Mouse (Mus musculus) layer of hippocampus, adult 9-11 months (tissue): ENCODE results near the gene Gpr27.
A peak's percentile ranks its signal among the peaks of the same experiment; 100 is the strongest.

Experiments
- DNase-seq: peaks from one replicate; pipeline ENCODE4 v3.0.0; 2022

The Gpr27 gene

GRCm38 (mm10) chr6:99692206-99692915, at the start of gene Gpr27:
Gene Gpr27, plus strand, starts transcription at chr6:99692679.
- DNase-seq = no peak

GRCm38 (mm10) chr6:99643439-99644199, 48.9 kb upstream of the Gpr27 start:
- no peak for DNase-seq

DNA sequence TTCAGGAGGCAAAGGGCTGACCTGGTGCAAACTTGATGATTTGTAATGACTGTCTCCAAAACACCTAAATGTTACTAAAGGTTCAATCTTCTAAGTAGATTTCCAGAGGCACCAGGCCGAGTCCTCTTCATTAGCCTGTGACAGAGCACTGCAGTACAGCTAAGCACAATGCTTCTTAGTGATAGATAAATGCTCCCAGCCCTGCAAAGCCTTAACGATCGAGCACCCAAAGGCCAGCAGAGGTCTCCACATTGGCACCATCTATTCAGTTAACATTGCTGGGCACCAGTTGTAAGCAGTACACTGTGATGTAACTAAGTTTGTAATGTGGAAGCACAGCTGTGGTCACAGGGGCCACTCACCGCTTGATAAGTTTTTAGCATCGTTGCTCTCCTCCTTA, 48.1 kb upstream of the Gpr27 start:
- DNase-seq = no peak

DNA sequence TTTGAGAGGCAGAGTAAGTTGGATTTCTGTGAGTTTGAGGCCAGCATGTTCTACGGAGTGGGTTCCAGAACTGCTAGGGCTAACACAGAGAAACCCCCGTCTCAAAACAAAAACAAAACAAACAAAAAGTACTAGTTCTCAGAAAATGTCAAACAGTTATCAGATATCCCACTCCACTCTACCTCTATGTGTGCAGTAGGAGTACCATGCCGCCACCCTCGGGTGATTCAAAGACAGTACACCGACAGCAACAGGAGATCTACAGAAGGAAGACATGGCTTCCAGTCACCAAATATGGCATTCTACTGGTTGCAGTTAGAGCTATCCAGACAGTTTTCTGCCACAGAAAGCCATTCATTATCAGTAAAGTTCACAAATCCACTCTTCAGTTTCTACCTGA, 47.6 kb upstream of the Gpr27 start:
- DNase-seq = no peak

DNA sequence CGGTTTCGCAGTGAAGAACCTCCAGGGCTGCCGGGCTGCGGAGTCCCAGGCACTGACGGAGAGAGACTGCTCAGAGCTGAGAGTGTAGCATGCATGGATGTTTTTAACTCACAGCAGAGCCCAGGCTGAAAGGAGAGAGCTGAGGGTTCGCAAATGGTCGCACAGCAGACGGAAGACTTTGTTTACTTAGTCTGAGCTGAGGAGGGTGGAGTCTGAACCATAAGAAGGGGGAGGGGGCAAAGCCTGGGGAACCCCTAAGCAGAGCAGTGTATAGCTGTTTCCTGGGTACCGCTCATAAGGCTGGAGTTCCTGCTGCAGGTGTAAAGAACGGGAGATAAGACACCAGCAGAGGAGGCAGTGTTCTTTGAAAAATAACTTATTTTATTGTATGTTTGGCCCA, 46.1 kb upstream of the Gpr27 start:
- DNase-seq = no peak

GRCm38 (mm10) chr6:99649307-99649706, 43.2 kb upstream of the Gpr27 start:
- no peak for DNase-seq

- DNase-seq = no peak
Observed at GRCm38 (mm10) chr6:99652341-99652740, 40.1 kb upstream of the Gpr27 start.

DNA sequence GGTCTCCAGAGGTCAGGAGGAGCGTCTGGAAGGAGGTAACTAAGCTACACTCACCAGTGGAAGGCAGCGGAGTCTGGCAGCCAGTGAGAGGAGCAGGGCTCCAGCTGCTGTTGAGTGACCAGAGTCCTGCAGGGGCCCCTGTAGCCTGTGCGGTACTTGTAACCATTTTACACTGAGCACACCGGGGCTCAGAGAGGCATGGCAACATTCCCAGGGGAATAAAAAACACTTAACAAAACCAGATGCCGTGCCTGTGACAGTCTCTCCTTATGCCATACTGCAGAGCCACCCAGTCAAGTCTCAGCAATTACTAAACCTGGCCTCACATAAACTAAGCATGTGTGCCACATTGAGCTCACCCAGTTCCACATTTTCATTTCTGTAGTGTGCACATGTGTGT, 38.1 kb upstream of the Gpr27 start:
- no peak for DNase-seq

- no peak for DNase-seq
Observed at GRCm38 (mm10) chr6:99655488-99655887, 37.0 kb upstream of the Gpr27 start.

- DNase-seq = no peak
Observed at GRCm38 (mm10) chr6:99656088-99656487, 36.4 kb upstream of the Gpr27 start.

- no peak for DNase-seq
Observed at GRCm38 (mm10) chr6:99658586-99658985, 33.9 kb upstream of the Gpr27 start.

- DNase-seq = no peak
Observed at GRCm38 (mm10) chr6:99660443-99660842, 32.0 kb upstream of the Gpr27 start.

DNA sequence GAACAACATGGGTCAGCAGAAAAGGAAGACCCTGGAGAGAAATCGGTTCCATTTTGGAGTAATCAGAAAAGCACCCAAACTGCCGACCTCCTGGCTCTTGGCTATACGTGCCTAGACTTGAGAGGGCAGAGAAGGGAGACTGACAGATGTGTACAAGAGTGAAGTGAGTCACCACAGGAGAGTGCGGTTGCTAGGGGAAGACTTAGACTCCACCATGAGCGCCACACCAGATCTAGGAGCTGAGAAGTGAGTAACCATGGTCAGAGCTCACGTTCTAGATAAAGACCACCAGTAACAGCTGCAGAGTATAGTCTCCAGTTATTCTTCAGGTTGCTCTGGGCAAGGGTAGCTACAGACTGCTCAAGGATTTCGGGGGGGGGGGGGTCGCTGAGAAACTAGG, 29.2 kb upstream of the Gpr27 start:
- no peak for DNase-seq

- no peak for DNase-seq
Observed at GRCm38 (mm10) chr6:99665457-99666317, 26.8 kb upstream of the Gpr27 start.

- peak; percentile 49 for DNase-seq
Observed at GRCm38 (mm10) chr6:99666318-99667171, 25.9 kb upstream of the Gpr27 start, which contains the start of the genes Eif4e3 and Gm20696. Gene Eif4e3, minus strand, starts transcription at chr6:99666771. Gene Gm20696, minus strand, starts transcription at chr6:99666797.

DNA sequence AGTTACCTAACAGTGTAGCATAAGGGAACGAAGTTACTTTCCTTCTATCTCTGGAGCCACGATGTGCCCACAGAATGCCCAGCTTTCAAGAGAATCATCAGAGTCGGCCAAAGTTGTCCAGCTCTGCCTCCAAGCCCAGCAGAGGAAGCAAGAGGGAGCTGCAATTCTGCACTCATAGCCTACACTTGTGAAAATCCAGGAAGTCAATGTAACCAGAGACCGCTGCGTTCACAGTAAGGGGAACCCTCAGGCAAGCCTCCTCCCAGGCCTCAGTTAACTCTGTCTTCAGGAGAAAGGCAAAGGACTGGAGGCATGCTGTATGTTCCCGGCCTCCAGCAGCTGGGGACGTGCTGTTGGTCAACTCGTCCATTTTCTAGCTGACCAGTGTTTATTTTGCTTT, 25.2 kb upstream of the Gpr27 start:
- no peak for DNase-seq

- DNase-seq = peak; percentile 92
Observed at GRCm38 (mm10) chr6:99669481-99670325, 22.8 kb upstream of the Gpr27 start.

- peak; percentile 64 for DNase-seq
Observed at GRCm38 (mm10) chr6:99670481-99671119, 21.9 kb upstream of the Gpr27 start.

- DNase-seq = no peak
Observed at GRCm38 (mm10) chr6:99671768-99672167, 20.7 kb upstream of the Gpr27 start.

DNA sequence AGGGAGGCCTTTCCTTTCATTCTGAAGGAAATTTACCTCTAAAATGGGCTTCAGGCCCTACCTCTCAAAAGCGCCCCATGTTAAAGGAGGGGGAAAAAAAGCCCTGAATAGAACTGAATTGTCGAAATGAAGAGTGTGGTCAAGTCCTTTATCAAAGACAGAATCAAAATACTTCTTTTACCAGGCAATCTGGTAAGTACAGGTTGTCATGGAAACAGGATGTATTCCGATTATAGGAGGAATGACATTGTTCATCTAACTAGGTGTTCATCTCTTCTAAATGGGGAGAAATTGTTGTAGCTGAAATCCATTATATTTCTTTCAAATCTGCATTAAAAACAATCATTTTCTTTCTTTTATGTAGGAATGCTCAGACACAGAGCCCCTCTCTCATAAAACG, 18.0 kb upstream of the Gpr27 start:
- DNase-seq = no peak

- DNase-seq = no peak
Observed at GRCm38 (mm10) chr6:99677325-99677724, 15.2 kb upstream of the Gpr27 start.
